Mouse (Mus musculus): ENCODE results near the gene Ttc7.
A peak's percentile ranks its signal among the peaks of the same experiment; 100 is the strongest.

The Ttc7 gene

DNA sequence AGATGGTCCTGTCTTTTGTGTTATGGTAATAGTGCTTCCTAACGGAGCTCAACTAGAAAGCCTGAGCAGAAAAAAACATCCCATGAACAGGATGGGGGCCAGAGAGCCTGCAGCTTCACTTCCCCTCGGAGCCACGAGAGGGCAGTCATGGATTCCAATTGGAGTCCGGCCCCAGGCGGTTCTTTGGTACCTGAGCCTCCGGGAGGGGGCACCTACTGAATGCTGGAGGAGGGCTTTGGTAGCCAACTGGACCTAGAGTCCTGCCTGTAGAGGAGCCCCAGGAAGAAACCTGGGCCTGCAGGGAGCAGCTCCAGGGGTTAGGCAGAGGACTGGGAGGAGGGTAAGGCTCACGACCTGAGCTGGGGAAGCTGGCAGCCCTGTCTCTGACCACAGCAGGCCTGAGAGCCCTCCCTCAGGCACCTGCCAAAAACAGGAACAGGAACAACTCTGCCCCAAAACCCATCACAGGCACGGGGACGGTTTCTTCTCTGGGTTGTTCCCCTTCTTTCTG is 32.4 kb downstream of the Ttc7 start:
- DNase-seq: peak; percentile 89

DNA sequence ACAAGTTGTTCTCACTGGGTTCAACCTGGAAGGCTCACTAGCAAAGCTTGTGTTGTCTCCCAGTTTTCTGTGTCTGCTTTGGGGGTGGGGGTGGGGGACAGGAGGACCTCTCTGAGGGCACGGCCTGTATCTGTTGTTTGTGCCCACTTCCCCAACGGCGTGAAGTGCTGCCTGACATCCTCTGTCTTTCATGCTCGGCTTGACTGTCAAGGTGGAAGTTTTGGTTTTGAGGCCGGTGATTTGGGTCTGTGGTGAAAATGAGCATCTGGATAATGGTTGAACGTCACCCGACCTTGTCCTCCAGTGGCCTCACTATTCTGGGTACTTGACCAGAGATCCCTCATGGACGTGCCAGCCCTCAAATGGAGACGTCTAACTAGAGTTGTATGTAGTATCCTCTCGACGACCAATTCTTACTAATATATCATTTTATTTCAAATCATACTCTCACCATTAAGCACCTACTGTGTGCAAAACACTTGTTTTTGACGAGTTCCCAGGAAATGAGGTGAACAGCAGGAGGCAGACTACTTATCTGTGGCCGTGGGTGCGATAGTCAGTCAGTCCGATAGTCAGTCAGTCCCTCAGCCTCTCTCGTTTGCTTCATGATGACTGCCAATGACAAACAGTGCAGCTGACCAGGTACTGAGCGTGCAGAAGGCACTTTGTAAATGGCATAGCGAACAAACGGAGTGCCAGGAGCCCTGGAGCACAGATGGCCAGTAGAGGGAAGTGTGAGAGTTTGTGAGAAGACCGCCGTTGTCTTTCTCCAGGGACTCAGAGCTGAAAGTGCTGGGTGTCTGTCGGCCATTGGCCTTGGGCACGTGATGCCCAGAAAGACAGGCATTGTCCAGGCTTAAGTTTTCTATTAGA is 33.4 kb downstream of the Ttc7 start:
- DNase-seq: no peak

DNA sequence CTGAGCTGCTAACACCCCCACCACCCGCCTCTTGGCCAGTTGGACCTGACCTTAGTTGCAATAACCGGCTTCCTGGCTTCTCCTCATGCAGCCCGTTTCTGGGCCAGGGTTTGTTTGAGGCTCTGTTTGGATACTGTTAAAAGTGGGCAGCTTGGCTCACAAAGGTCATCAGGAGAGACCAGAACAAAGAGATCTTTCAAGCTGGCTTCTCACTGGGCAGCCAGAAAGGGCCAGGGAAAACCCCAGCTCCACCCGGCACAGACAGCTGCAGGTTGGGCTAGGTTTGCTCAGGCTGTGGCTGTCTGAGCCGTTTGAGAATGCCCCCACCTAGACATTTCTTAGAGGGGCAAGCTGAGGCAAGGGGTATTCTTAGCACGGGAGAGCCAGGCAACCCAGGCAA is 34.6 kb downstream of the Ttc7 start:
- no peak for DNase-seq

DNA sequence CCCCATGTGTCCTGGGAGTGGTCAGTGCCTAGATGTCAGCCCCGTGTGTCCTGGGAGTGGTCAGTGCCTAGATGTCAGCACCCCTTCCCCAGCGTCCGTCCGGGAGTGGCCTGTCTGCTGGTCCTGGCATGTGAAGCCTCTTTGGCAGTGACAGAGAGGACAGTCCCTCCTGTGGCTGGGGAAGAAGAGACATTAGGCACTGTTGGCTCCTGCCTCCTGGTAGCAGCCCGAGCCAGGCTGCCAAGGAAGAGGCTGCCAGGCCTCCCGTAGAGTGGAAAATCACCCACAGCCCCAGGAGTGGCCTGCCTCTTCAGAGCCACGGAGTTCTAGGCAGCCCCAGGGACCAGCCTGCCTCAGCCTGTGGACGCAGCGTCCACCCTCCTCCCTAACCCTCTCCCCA is 35.3 kb downstream of the Ttc7 start:
- DNase-seq: no peak

DNA sequence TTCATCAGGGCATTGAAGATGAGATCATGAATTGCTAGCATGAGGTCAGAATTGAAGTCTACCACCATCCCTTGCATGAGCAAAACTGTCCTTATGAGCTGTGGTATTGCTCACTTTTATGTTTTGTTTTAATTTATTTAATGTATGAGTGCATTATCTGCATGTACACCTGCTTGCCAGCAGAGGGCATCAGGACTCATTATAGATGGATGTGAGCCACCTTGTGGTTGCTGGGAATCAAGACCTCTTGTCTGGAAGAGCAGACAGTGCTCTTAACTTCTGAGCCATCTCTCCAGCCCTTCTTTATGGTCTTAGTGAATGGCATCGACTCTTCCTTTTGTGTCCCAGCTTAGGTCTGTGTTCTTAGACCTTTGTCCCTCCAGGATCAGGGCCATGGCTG is 39.0 kb downstream of the Ttc7 start:
- DNase-seq: no peak

DNA sequence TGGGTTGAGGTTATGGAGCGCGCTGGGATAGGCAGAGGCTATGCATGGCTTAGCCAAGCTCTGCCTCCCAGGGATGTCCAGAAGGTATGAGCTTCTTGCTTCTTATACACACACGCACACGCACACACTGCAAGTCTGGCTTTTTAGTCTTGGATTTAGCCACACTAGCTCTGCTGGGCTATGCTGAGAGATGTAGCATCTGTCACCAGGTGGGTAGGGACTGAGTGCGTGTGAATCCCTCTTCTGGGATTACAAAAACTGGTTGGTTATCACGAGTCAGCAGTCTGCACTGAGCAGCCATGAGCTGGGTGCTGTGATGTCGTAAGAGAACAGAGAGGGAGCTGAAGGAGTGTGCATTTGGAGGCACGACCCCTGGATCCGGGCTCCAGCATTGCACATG is 40.5 kb downstream of the Ttc7 start:
- DNase-seq: no peak

DNA sequence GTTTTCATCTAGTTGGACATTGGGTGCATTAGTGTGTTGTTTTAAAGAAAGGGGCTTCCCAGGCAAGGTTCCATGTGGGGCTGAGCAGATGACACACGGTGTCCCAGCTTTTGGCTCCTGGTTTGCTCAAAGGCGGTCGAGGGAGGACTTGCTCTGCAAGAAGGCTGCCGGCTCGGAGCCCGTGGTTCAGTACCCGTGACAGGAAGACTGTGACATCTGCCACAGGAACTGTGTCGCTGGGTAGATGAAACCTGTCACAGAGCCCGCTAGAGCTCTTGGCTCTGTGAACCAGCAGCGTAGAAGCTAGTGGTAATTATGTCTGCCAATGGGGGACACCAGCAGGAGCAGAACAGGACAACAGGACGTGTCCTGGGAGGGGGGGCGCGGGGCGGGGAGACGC is 42.8 kb downstream of the Ttc7 start:
- no peak for DNase-seq

DNA sequence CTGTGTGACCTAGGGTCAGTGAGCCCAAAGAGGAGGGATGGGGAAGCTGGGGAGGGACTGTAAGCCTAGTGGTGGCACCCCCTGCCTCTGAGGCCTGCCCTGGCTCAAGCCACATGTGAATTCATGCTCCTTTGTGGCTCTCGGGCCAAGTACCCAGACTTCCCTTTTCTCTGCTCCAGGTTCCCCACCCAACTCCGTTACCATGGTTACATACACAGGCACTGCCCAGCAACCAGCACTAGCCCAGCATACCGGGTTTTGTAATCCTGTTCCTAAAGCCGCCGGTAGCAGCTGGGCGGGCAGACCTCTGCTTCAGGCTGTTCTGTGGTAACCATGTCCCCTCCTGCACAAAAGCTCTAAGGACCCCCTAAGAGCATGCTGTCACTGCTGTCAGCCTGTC is 44.3 kb downstream of the Ttc7 start:
- DNase-seq: no peak

DNA sequence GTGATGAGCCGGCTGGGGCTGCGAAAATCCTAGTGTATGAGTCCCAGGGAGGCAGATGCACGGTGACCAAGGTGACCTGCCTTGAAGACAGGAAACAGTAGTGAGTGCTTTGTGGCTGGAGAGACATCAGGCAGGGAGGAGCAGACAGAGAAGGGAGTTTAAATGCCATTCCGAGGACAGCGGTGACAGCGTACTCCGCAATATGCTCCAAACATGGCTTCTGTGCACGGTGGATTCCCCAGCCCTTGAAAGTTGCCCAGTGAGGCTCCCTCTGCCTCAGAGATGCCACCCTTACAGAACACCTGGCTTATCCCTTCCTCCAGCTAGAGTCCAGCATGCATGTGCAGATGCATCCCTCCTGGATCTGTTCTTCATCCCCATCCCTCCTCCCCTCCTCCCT is 45.0 kb downstream of the Ttc7 start:
- DNase-seq: no peak

DNA sequence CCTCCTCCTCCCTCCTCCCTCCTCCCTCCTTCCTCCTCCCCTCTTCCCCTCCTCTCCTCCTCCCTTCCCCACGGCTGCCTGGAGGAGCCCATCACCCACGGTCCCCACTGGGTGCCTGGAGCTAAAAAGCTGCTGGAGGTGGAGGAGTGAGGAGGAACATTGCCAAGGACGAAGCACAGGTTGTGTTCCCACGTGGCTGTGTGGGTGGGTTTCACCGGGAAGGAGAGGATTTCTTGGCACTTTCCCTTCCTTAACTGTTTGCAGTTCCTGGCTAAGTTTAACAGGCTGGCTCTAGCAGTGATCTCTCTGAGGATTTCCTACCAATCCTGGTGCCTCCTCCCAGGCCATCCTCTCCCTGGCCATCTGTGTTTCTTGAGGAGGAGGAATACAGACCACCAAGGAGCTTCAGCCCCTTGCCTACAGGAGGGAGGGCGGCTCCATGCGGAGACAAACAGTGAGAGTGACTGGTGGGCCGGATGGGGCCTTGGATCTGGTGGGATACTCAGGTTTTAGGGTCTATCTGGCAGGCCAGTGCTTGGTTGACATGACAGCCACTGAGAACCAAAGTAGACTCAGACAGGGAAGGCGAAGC is 45.6 kb downstream of the Ttc7 start:
- peak; percentile 89 for DNase-seq

DNA sequence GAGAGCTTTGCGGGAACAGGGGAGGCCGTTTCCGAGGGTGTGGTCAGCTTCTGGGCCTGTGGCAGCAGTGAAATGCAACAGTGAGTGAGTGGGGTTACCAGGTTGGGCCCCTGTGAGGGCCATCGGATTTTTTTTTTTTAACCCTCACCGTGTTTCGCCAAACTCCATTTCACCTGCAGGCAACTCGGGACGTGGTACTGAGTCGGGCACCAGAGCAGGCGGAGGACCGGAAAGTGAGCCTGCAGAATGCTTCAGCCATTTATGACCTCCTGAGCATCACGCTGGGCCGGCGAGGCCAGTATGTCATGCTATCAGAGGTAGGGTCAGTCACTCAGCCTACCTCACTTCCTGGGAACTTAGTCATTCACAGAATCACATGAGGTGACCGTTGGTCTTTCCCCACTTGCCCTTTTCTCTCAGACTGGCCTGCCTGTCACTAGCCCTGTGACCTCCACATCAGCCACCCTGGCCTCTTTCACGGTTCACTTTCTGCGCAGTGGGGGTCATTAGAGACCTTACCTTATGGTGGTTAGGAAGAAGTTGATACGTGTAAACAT is 46.5 kb downstream of the Ttc7 start:
- no peak for DNase-seq

DNA sequence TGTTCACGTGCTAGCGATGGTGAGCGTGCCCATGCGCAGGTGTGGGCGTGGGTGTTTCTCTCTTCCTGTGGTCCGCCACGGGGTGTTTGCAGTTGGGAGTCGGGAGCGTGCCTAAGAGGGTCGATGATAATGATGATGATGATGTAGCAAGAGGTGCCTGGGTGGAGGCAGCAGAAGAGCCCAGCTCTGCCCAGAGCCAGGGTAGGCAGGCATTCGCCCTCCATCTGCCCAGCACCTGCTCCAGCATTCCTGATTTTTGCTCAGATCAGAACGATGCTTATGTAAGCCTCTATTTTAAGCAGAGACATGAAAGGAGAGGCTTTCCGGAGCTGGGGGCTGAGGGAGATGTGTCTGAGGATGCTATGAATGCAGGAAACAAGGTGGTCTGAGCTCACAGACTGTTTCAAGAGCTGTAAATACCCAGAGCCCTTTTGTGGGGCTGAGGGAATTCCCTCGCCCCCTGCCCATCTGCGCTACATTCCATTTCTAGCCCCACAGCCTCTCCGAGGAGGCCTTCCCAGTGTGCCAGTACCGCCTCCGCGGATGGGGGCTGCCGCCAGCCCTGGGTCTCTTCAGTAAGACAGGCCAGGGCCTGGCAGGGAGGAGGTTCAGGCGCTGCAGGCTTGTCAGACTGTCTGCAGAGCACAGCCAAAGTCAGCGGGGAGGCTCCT is 47.7 kb downstream of the Ttc7 start:
- peak; percentile 87 for DNase-seq

DNA sequence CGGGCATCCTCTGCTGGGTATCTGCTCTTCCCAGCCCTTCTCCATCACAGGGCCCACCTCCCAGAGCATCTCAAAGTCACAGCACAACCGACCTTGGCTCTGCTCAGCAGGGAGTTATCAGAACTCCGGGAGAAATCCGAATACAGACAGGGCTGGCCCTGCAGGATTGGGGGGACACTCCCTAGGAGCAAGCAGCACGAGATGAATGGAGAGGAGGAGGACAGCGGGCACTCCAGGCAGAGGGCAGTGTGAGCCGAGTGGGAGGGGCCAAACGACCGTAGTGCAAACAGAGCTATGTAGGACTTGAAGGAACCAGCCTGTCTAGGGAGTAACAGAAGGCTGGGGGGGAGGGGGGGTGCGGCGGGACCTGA is 48.2 kb downstream of the Ttc7 start:
- no peak for DNase-seq

DNA sequence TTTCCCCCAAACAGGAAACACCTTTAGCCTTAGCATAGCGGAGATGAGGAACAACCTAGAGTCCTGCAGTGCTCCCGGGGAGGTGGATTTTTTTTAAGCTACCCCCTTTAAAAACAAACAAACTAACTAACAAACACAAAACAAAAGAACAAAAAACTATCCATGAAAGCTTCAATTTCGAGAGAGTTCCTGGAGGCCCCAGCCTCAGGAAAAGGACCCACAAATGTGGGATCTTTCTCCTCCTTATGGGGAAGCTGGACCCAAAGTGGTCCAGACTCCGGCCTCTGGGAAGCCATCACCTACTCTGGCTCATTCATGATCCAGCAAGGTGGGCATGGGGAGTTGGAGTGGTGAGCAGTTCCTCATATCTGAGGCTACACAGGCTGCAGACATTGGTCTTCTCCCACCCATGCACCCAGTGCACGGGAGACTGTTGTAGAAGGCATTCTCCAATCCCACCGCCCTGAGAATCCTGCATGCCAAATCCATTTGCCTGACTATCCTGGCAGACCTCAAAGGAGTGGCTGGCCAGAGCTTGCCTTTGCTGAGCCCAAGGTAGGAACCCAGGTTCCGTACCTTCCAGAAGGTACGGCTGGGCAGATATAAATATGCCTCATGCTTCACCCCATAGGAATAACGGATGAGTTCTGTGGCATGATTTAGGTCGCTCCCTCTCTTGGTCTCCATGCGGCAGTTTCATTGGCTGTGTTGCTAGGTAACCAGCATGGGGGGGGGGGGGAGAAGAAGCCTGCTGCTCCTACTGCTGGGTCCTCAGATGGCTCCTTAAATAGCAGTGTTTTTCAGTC is 48.9 kb downstream of the Ttc7 start:
- DNase-seq: no peak

DNA sequence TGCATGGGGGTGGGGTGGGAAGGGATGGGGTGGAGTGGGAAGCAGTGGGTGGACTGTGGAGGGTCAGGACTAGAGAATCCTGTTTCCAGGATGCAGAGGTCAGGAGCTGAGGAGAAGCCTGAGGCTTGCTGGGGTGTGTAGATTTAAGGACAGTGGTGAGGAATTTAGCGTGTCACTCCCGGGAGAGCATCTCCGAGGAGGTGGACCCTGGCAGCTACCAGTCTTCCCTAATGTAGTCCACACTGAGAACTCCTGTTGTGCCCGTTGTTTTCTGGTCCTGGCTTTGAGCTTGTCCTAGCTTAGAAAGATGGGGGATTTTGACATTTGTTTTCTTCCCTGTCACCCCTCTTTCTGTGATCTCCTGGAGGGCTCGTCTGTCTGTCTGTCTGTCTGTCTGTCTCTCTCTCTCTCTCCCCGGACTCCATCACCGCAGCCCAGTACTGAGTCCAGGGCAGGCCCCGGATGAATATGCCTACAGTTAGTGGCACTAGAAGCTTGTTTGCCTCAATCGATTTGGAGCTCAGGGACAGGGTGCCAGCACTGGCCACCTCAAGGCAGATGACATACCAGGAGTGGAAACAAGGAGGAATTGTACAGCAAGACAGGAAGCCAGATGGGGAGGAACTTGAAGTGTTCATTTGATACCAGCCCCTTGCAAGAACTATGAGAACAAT is 49.6 kb downstream of the Ttc7 start:
- no peak for DNase-seq

DNA sequence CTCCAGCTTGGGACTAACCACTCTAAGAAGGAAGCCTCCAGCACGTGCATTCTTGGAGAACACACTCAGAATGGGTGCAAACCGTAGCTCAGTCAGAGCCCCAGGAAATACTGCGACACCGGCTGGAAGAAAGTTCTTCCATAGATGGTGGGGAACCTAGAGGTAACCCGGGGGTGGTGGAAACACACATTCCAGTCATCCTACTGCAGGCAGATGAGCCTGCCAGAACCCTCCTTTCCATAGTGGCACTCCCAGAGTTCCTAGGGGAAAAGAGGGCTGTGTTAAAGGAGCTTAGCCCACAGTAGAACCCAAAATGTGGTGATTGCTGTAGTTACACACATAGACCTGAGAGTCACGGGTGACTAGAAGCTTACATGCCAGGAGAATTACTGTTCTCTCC is 50.2 kb downstream of the Ttc7 start:
- no peak for DNase-seq

DNA sequence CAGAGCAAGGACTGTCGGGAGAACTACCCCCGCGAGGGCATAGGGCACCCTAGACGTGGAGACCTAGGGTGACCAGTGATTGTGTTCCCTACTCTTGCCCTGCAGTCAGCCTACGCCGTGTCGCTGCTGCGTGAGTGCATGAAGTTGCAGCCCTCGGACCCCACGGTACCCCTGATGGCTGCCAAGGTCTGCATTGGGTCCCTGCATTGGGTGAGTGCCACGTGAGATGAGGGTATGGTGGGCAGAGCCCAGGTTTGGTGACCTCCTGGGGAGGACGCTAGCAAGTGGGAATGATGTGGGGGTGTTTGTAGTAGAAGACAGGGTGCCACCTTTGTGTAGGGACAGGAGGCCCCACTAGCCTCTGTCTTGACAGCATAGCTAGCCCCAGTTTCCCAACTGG is 51.5 kb downstream of the Ttc7 start:
- DNase-seq: no peak

DNA sequence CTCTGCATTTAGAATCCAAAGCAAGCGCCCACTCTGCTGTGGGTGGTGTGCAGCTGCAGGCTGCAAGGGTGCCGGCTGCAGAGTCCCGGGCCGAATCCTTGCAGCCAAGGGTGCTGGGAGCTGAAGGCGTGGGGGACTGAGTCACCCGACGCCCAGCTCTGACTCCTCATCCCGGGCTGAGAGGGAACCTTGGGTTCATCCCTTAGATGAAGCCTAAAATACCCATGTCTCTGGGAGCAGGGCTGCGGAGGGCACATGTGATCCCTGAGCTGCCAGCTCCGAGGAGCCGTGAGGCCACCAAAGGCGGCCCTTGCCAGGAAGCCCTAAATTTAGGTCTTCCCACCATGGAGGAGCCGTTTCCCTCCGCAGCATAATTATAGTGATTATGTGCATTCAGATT is 52.5 kb downstream of the Ttc7 start:
- no peak for DNase-seq

DNA sequence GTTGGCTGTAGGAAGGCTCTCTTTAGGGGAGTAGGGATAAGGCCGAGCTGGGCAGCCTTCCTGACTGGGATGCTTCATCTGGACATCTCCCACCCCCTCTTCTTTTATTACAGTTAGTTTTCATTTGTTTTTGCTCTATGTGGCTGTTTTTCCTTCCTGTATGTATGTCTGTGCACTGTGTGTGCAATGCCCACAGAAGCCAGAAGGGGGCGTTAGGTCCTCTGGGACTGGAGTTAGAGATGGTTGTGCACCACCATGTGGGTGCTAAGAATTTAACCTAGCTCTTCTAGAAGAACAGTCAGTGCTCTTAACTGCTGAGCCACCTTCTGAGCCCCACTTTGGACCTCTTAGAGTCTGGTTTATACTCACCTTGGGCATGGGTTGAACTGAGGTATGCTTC is 53.0 kb downstream of the Ttc7 start:
- DNase-seq: no peak

DNA sequence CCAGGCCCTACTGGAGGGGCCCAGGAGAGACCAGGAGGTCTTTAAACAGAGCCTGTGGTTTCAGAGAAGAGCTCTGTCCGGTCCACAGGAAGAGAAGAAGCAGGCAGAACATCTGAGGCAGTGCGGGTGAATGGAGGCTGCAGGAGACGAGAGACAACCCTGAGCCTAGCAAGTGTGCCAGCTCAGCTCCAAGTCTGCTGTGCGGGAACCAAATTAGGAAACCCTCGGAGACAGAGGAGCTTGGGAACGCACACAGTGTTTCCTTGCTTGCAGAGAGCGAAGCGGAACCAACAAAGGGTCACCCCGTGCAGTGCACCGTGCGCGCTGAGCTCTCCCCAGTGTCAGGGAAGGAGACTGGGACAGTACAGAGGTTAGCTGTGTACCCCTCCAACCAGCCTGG is 54.2 kb downstream of the Ttc7 start:
- no peak for DNase-seq

DNA sequence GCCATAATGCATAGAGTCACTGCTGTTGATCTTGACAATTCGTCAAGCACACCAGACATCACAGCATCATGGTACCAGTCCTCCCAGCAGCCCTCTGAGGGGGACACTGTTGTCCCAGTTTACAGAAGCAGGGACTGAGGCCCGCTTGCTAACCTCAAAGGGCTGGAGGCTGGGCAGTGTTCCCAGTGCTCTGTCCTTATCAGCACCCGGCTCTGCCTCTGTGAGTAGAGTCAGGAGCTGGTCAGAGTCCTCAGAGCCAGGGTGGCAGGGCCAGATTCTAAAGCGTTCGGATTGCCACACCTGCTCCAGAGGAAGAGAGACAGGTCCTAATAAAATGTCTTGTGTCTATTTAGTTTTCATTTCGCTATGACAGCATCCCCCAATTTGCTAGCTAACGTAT is 55.0 kb downstream of the Ttc7 start:
- DNase-seq: no peak

DNA sequence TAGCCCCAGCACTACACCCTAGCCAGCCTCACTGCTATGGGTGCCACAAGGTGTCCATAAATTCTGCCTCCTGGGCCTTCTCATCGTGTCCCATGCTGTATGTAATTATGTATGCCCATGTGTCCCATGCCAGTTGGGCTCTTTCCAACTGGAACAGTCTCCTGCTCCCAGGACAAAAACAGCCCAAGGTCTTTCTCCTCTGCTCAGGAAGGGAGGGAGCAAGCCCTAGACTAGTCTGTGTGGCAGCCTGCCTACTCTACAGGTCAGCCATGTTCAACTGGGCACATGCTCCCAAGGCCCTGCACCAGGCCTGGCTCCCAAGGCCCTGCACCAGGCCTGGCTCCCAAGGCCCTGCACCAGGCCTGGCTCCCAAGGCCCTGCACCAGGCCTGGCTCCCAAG is 56.4 kb downstream of the Ttc7 start:
- DNase-seq: no peak
